Mouse (Mus musculus) bone marrow macrophage, adult 2 months (primary cell): ENCODE measurements around the gene 3110082J24Rik. TPM values are rescaled to one million over a fixed set of nuclear protein-coding genes. Genes with fewer than 3 reads are reported as not detected.

Experiments used
- H3K27ac ChIP-seq: 2 replicates; pipeline ENCODE4 v1.5.1; 2012; ENCODE audit warnings: low read depth, low read length; ENCODE audit not compliant: insufficient read depth
- H3K4me1 ChIP-seq: 2 replicates; pipeline ENCODE4 v1.6.1; 2012; ENCODE audit warnings: low read length; ENCODE audit not compliant: control insufficient read depth, insufficient read depth
- H3K4me3 ChIP-seq: 2 replicates; pipeline ENCODE4 v1.5.1; 2012; ENCODE audit warnings: mild to moderate bottlenecking, low read length, moderate library complexity; ENCODE audit not compliant: insufficient read depth
- CTCF ChIP-seq: IDR thresholded peaks from 2 replicates; pipeline ENCODE4 v1.5.1; 2012; ENCODE audit warnings: low read depth, mild to moderate bottlenecking, low read length, moderate library complexity
- POLR2A ChIP-seq: IDR thresholded peaks from 2 replicates; pipeline ENCODE4 v1.6.1; 2012; ENCODE audit warnings: mild to moderate bottlenecking, low read depth, low read length, borderline replicate concordance
- polyA plus RNA-seq: library from polyadenylated mRNA; stranded (reverse); fragments of >200 nt; gene quantifications from 2 replicates; pipeline ENCODE4 v1.2.4, GENCODE M21; 2012; ENCODE audit not compliant: missing spikeins, insufficient read depth, insufficient read length

The 3110082J24Rik gene
- polyA plus RNA-seq, 1 experiment = not detected

GRCm38 (mm10) chr5:30138193-30138592, 32.3 kb upstream of the 3110082J24Rik start:
- H3K4me1 ChIP-seq = peaks cover 26% of the 10 kb centered on the region
- no peak for TF ChIP-seq CTCF
- no peak for TF ChIP-seq POLR2A
- no peak overlapping the region for H3K27ac ChIP-seq
- H3K4me3 ChIP-seq = no peak overlapping the region

GRCm38 (mm10) chr5:30137271-30137670, 31.4 kb upstream of the 3110082J24Rik start:
- H3K4me1 ChIP-seq = peaks cover 27% of the 10 kb centered on the region
- no peak overlapping the region for H3K27ac ChIP-seq
- H3K4me3 ChIP-seq = no peak overlapping the region
- TF ChIP-seq CTCF = no peak
- TF ChIP-seq POLR2A = no peak

- Histone ChIP-seq H3K4me3 (no peak overlapping the region), H3K4me1 (peaks cover 30% of the 10 kb centered on the region), H3K27ac (no peak overlapping the region)
- TF ChIP-seq CTCF (no peak), POLR2A (no peak)
These were observed 29.9 kb upstream of the 3110082J24Rik start for GRCm38 (mm10) chr5:30135711-30136231.

- Histone ChIP-seq H3K27ac (no peak overlapping the region), H3K4me1 (peaks cover 23% of the 10 kb centered on the region), H3K4me3 (no peak overlapping the region)
- TF ChIP-seq CTCF (no peak), POLR2A (no peak)
These were observed 26.3 kb upstream of the 3110082J24Rik start for GRCm38 (mm10) chr5:30132173-30132572.

- Histone ChIP-seq H3K4me3 (no peak overlapping the region), H3K27ac (no peak overlapping the region), H3K4me1 (peaks cover 22% of the 10 kb centered on the region)
- TF ChIP-seq POLR2A = no peak
- no peak for TF ChIP-seq CTCF
These were observed 25.4 kb upstream of the 3110082J24Rik start for GRCm38 (mm10) chr5:30131246-30131645.

- H3K4me3 ChIP-seq = no peak overlapping the region
- TF ChIP-seq CTCF = no peak
- no peak for TF ChIP-seq POLR2A
- no peak overlapping the region for H3K27ac ChIP-seq
- H3K4me1 ChIP-seq = peaks cover 8% of the 10 kb centered on the region
These were observed 22.8 kb upstream of the 3110082J24Rik start for GRCm38 (mm10) chr5:30128680-30129079.

GRCm38 (mm10) chr5:30127921-30128597, 22.2 kb upstream of the 3110082J24Rik start:
- H3K4me3 ChIP-seq = no peak overlapping the region
- TF ChIP-seq POLR2A (no peak), CTCF (no peak)
- H3K4me1 ChIP-seq = peaks cover 8% of the 10 kb centered on the region
- no peak overlapping the region for H3K27ac ChIP-seq

- TF ChIP-seq POLR2A = no peak
- TF ChIP-seq CTCF = no peak
- Histone ChIP-seq H3K27ac (no peak overlapping the region), H3K4me1 (peaks cover 4% of the 10 kb centered on the region; the same call in 1 of the 2 replicates), H3K4me3 (no peak overlapping the region)
These were observed 20.9 kb upstream of the 3110082J24Rik start for GRCm38 (mm10) chr5:30126756-30127155.

- Histone ChIP-seq H3K27ac (no peak overlapping the region), H3K4me1 (peaks cover 4% of the 10 kb centered on the region; the same call in 1 of the 2 replicates), H3K4me3 (no peak overlapping the region)
- TF ChIP-seq CTCF (peak; percentile 78), POLR2A (no peak)
These were observed 19.7 kb upstream of the 3110082J24Rik start for GRCm38 (mm10) chr5:30125587-30125986.

- TF ChIP-seq CTCF (no peak), POLR2A (no peak)
- H3K4me3 ChIP-seq = no peak overlapping the region
- H3K27ac ChIP-seq = no peak overlapping the region
- peaks cover 4% of the 10 kb centered on the region; the same call in 1 of the 2 replicates for H3K4me1 ChIP-seq
These were observed 16.6 kb upstream of the 3110082J24Rik start for GRCm38 (mm10) chr5:30122481-30122880.

- Histone ChIP-seq H3K4me3 (no peak overlapping the region), H3K4me1 (no peaks in the 10 kb centered on the region), H3K27ac (no peak overlapping the region)
- TF ChIP-seq POLR2A (no peak), CTCF (no peak)
These were observed 14.2 kb upstream of the 3110082J24Rik start for GRCm38 (mm10) chr5:30120106-30120505.

- Histone ChIP-seq H3K4me3 (no peak overlapping the region), H3K27ac (no peak overlapping the region), H3K4me1 (no peaks in the 10 kb centered on the region)
- TF ChIP-seq CTCF (no peak), POLR2A (no peak)
These were observed 13.3 kb upstream of the 3110082J24Rik start for GRCm38 (mm10) chr5:30119163-30119562.
